In genomic region chr6:67181459-67181858, GRCm38 (mm10) we compare ENCODE assay signal across 29 mouse cellular contexts. TPM values are rescaled to one million over a fixed set of nuclear protein-coding genes. Genes with fewer than 3 reads are reported as not detected.
DNase-seq lines count a peak whose midpoint lies in the region; ATAC-seq and TF ChIP-seq lines count a peak whose summit lies in the region.
"Had no signal": no experiment of that assay in that cellular context is flagged by ENCODE, and none has a peak within 500 bp of the region (broad histone marks: within the 10 kb centered on the region; RNA-seq: fewer than 3 reads in every experiment).

No protein-coding gene starts in this region.

- no peak for ATAC-seq in liver, postnatal 0 days
- ATAC-seq in granulocyte monocyte progenitor cell, adult 5-6 weeks (replicated peaks; ENCODE audit: poor library complexity, severe bottlenecking) = peak; percentile 50
- ATAC-seq in megakaryocyte progenitor cell, adult 5-6 weeks (replicated peaks; ENCODE audit: poor library complexity) = peak; percentile 32
- ATAC-seq in megakaryocyte-erythroid progenitor cell, adult 5-6 weeks (replicated peaks; ENCODE audit: low FRiP score, low TSS enrichment, poor library complexity, severe bottlenecking) = no peak
- ATAC-seq in kidney, embryonic 15.5 days (replicated peaks; ENCODE audit: low FRiP score) = no peak
- ATAC-seq: forebrain, embryonic 14.5 days; forebrain, postnatal 0 days had no signal

- TF ChIP-seq CTCF in liver, postnatal 0 days (IDR thresholded peaks at IDR 0.05; ENCODE audit: low read depth) = no peak

- H3K27me3 ChIP-seq in liver, postnatal 0 days (ENCODE audit: insufficient read depth, low read length) = no peaks in the 10 kb centered on the region
- H3K27me3 ChIP-seq in kidney, embryonic 15.5 days = no peaks in the 10 kb centered on the region
- H3K27me3 ChIP-seq: CH12.LX; embryonic facial prominence, embryonic 12.5 days; embryonic facial prominence, embryonic 15.5 days; heart, embryonic 12.5 days; heart, embryonic 15.5 days; hindbrain, embryonic 12.5 days; hindbrain, embryonic 15.5 days had no signal

- H3K4me1 ChIP-seq in liver, postnatal 0 days (ENCODE audit: insufficient read depth) = peaks cover 19% of the 10 kb centered on the region
- H3K4me1 ChIP-seq in kidney, embryonic 15.5 days = 0 out of 2 replicates have a peak, but pooled peaks cover 4% of the 10 kb centered on the region
- H3K4me1 ChIP-seq: embryonic facial prominence, embryonic 12.5 days; embryonic facial prominence, embryonic 15.5 days; hindbrain, embryonic 12.5 days; hindbrain, embryonic 15.5 days had no signal

- H3K27ac ChIP-seq in liver, postnatal 0 days (ENCODE audit: low read depth) = peak overlapping the region; percentile 39; the same call in 1 of the 2 replicates
- no peak overlapping the region for H3K27ac ChIP-seq in kidney, embryonic 15.5 days
- H3K27ac ChIP-seq: embryonic facial prominence, embryonic 12.5 days; embryonic facial prominence, embryonic 15.5 days; gastrocnemius, adult 2 months; heart, embryonic 15.5 days; hindbrain, embryonic 12.5 days; hindbrain, embryonic 15.5 days had no signal

- H3K4me3 ChIP-seq in liver, postnatal 0 days (ENCODE audit: low read depth, low read length) = no peak overlapping the region
- no peak overlapping the region for H3K4me3 ChIP-seq in kidney, embryonic 15.5 days (replicated peaks)
- H3K4me3 ChIP-seq: embryonic facial prominence, embryonic 12.5 days; embryonic facial prominence, embryonic 15.5 days; gastrocnemius, adult 2 months; heart, embryonic 12.5 days; heart, embryonic 15.5 days; hindbrain, embryonic 12.5 days; hindbrain, embryonic 15.5 days had no signal

- WGBS in liver, postnatal 0 days (ENCODE audit: insufficient replicate concordance) = 53% methylated on average over 4 of the region's 4 CpGs
- WGBS in kidney, embryonic 15.5 days = 93% methylated on average over 4 of the region's 4 CpGs

- H3K4me2 ChIP-seq in liver, postnatal 0 days (ENCODE audit: low read depth, low read length) = no peak overlapping the region
- no peak overlapping the region for H3K4me2 ChIP-seq in kidney, embryonic 15.5 days
- H3K4me2 ChIP-seq: embryonic facial prominence, embryonic 12.5 days; embryonic facial prominence, embryonic 15.5 days; heart, embryonic 12.5 days; heart, embryonic 15.5 days; hindbrain, embryonic 12.5 days; hindbrain, embryonic 15.5 days had no signal

- no peak for TF ChIP-seq EP300 in liver, postnatal 0 days (IDR thresholded peaks at IDR 0.05; ENCODE audit: low read depth)

- H3K9ac ChIP-seq in liver, postnatal 0 days (replicated peaks) = no peak overlapping the region
- H3K9ac ChIP-seq in kidney, embryonic 15.5 days = no peak overlapping the region
- H3K9ac ChIP-seq: embryonic facial prominence, embryonic 12.5 days; embryonic facial prominence, embryonic 15.5 days; forebrain, postnatal 0 days; heart, embryonic 12.5 days; heart, embryonic 15.5 days; hindbrain, embryonic 12.5 days; hindbrain, embryonic 15.5 days had no signal

- no peaks in the 10 kb centered on the region for H3K36me3 ChIP-seq in liver, postnatal 0 days (replicated peaks; ENCODE audit: insufficient read depth, low read length)
- H3K36me3 ChIP-seq in kidney, embryonic 15.5 days = no peaks in the 10 kb centered on the region
- H3K36me3 ChIP-seq: embryonic facial prominence, embryonic 12.5 days; embryonic facial prominence, embryonic 15.5 days; G1E; heart, embryonic 12.5 days; heart, embryonic 15.5 days; hindbrain, embryonic 12.5 days; hindbrain, embryonic 15.5 days had no signal

- H3K9me3 ChIP-seq in liver, postnatal 0 days (ENCODE audit: low read length) = no peaks in the 10 kb centered on the region
- H3K9me3 ChIP-seq in kidney, embryonic 15.5 days (replicated peaks) = no peaks in the 10 kb centered on the region
- H3K9me3 ChIP-seq: embryonic facial prominence, embryonic 12.5 days; embryonic facial prominence, embryonic 15.5 days; G1E; heart, embryonic 12.5 days; heart, embryonic 15.5 days; hindbrain, embryonic 12.5 days; hindbrain, embryonic 15.5 days had no signal

- DNase-seq in liver, postnatal 0 days = no peak
- DNase-seq in liver = no peak
- no peak for DNase-seq in lung, adult 18-20 months
- DNase-seq: adrenal gland, adult 2 months; adrenal gland, postnatal 14 days; B cell, adult 2 months; cerebellum, adult 11-12 months; cerebellum, adult 8-10 months; cerebellum, postnatal 10 days; cerebellum, postnatal 36 days; forebrain, postnatal 0 days; gastrocnemius, adult 2 months; gastrocnemius, postnatal 14 days; heart, adult 18-20 months; heart, postnatal 14 days; heart, postnatal 4 days had no signal

RNA-seq across cellular contexts. Expression of gene Serbp1, which starts 56.5 kb away (rescaled TPM):
- 186 and 207 TPM in 2 replicates for polyA plus RNA-seq in liver, postnatal 0 days (2015; fragmentation: Nextera tagmentation; extraction: Ambion mirVana)
- total RNA-seq in granulocyte monocyte progenitor cell, adult 5-6 weeks (2014; fragmentation: Nextera tagmentation) = 799 and 903 TPM in 2 replicates
- 2,516 and 2,875 TPM in 2 replicates for total RNA-seq in granulocyte monocyte progenitor cell, adult 5-6 weeks (2017)
- 1,237 and 1,242 TPM in 2 replicates for total RNA-seq in megakaryocyte progenitor cell, adult 5-6 weeks (2015)
- total RNA-seq in megakaryocyte progenitor cell, adult 5-6 weeks (2017) = 2,350 and 2,917 TPM in 2 replicates
- 952 and 1,071 TPM in 2 replicates for total RNA-seq in megakaryocyte-erythroid progenitor cell, adult 5-6 weeks (2014; fragmentation: Nextera tagmentation)
- 3,362 and 3,603 TPM in 2 replicates for total RNA-seq in megakaryocyte-erythroid progenitor cell, adult 5-6 weeks (2017)
- polyA plus RNA-seq in kidney, embryonic 15.5 days (2015; fragmentation: Nextera tagmentation; extraction: Ambion mirVana) = 435 and 444 TPM in 2 replicates

Comparison
In these comparisons a context has a peak if more than half of its experiments do, and no peak if none do; other contexts are left out.
1. ATAC-seq: peak in granulocyte monocyte progenitor cell, adult 5-6 weeks (single experiment) and megakaryocyte progenitor cell, adult 5-6 weeks (single experiment); none in liver, postnatal 0 days (single experiment), megakaryocyte-erythroid progenitor cell, adult 5-6 weeks (single experiment) and kidney, embryonic 15.5 days (single experiment).